Mouse (Mus musculus): ENCODE measurements around the gene Exoc1. TPM values are rescaled to one million over a fixed set of nuclear protein-coding genes. Genes with fewer than 3 reads are reported as not detected.

Gene Exoc1
- 10 to 100 TPM; 48.8 to 59.2 (median 57.1) TPM for total RNA-seq (2022)

GRCm38 (mm10) chr5:76529040-76529703, at the start of gene Exoc1:
Gene Exoc1 (plus strand): TSS chr5:76529311.
- DNase-seq (ENCODE audit: low spot score in 2 of 2) = peak; percentile 82 to 93

DNA sequence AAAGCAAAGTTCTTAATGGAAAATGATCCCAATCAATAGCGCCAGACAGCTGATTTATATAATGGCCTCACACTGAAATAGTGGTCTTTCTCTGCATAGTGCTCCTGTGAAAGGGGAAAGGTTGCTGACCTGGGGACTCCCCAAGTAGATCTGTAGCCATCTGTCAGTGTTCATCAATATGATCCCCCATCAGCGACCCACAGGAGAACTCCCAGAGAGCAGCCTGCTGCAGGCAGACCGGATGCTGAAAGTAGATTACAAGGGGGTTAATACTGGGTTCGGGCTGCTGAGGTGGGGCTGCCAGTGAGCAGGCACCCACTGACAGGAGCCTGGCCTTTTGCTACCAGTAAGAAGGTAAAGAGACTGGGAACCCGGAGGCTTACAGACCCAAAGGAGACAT, 45.3 kb upstream of the Exoc1 start, which contains the start of gene Gm7271:
Gene Gm7271 (plus strand): TSS at position 230 of the 400 bp plus-strand sequence.
- DNase-seq (ENCODE audit: low spot score in 2 of 2) = no peak

DNA sequence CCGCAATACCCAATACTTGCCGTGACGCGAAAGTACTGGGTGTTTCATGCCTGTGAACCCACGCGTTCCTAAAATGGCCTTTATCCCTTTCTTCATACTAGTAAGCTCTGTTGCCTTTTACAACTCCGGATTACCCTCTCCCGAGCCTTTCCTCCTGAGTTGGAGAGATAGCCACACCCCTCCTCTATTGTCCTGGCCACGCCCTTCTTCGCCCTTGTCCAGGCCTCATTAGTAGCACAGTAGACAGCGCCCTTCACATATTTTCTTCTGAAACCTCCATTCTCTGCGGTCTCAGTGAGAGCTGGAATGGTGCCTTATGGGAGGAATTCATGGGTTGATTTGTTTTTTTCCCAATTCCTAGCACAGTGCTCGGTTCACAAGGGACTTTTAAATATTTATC, 34.0 kb upstream of the Exoc1 start:
- no peak for DNase-seq (ENCODE audit: low spot score in 2 of 2)

DNA sequence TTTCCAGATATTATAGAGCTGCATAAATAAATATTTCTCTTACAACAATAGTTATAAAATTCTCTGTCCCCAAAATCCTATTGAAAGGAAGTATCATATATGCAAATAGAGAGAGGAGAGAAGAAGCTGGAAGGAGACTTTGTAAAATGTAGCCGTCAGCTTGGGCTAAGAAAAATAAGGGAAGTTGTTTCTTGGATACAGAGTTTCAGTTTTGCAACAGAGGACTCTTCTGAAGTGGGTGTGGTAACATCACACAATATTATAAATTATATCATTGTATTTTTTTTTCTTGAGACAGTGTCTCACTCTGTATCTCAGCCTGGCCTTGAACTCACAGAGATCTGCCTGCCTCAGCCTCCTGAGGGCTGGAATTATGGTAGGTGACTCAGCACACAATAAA, 6.7 kb upstream of the Exoc1 start:
- DNase-seq (ENCODE audit: low spot score in 2 of 2) = no peak

GRCm38 (mm10) chr5:76524623-76525022, 4.5 kb upstream of the Exoc1 start:
- no peak for DNase-seq (ENCODE audit: low spot score in 2 of 2)

GRCm38 (mm10) chr5:76525066-76525465, 4.0 kb upstream of the Exoc1 start:
- DNase-seq (ENCODE audit: low spot score in 2 of 2) = no peak

DNA sequence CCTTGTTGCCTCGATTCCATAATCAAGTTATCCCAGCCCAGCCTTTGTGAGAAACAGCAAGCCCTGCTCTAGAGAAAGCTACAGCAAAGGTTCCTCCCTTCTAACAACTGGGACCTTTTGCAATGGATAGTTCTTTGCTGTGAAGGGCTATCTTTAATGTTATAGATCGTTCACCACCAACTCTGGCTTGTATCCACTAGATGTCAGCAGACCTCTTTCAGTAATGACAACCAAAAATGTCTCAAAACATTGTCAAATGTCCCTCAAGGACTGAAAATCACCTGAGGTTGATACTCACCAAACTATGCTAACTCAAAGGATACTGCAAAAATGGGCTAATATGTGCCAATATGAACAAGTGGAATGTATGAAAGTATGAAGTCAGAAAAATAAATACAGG, 3.3 kb upstream of the Exoc1 start:
- no peak for DNase-seq (ENCODE audit: low spot score in 2 of 2)

- no peak for DNase-seq (ENCODE audit: low spot score in 2 of 2)
Measured at GRCm38 (mm10) chr5:76529704-76530066, 574 bp downstream of the Exoc1 start.

GRCm38 (mm10) chr5:76533186-76533585, 4.1 kb downstream of the Exoc1 start:
- DNase-seq (ENCODE audit: low spot score in 2 of 2) = no peak

GRCm38 (mm10) chr5:76536231-76536630, 7.1 kb downstream of the Exoc1 start:
- DNase-seq (ENCODE audit: low spot score in 2 of 2) = no peak

DNA sequence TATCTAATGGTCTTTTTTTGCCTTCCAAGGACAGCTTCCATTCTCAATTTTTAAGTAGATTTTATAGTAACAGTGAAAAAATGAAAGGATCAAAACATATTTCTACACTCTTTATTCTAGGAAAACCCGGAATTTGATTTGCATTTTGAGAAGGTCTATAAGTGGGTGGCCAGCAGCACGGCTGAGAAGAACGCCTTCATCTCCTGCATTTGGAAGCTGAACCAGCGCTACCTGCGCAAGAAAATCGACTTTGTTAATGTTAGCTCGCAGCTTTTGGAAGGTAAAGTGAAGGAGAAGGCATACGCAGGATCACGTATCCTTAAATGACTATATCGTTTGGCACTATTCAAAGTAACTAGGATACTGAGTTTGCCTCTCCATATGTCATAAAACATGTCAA, 8.5 kb downstream of the Exoc1 start:
- DNase-seq (ENCODE audit: low spot score in 2 of 2) = peak in 1 of 2 experiments; percentile 29

DNA sequence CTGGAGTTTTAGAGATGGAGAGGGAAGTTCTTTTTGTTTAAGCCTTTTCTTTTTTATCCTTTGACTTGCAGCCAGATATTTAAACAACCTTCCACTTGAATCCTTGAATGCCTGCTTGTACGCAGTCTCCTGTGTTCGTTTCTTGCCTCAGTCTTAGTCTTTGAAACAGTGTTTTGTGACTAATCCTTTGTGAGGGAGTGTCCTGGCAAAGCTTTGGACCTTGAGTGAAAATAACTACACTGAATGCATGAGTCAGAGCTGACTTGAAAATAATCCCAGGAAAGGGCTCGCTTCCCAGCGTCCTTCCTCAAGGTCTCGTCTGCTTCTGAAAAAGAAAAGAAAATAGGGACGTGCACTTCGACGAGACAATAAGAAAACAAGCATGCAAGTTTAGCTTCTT, 11.1 kb downstream of the Exoc1 start:
- peak in 1 of 2 experiments; percentile 69 for DNase-seq (ENCODE audit: low spot score in 2 of 2)

- no peak for DNase-seq (ENCODE audit: low spot score in 2 of 2)
Measured at GRCm38 (mm10) chr5:76540842-76541241, 11.7 kb downstream of the Exoc1 start.

- DNase-seq (ENCODE audit: low spot score in 2 of 2) = no peak
Measured at GRCm38 (mm10) chr5:76543200-76543599, 14.1 kb downstream of the Exoc1 start.

GRCm38 (mm10) chr5:76550426-76550825, 21.3 kb downstream of the Exoc1 start:
- DNase-seq (ENCODE audit: low spot score in 2 of 2) = no peak

- DNase-seq (ENCODE audit: low spot score in 2 of 2) = no peak
Measured at GRCm38 (mm10) chr5:76565321-76565720, 36.2 kb downstream of the Exoc1 start.

GRCm38 (mm10) chr5:76574251-76574650, 45.1 kb downstream of the Exoc1 start:
- no peak for DNase-seq (ENCODE audit: low spot score in 2 of 2)

- DNase-seq (ENCODE audit: low spot score in 2 of 2) = no peak
Measured at GRCm38 (mm10) chr5:76577026-76577425, 47.9 kb downstream of the Exoc1 start.

DNA sequence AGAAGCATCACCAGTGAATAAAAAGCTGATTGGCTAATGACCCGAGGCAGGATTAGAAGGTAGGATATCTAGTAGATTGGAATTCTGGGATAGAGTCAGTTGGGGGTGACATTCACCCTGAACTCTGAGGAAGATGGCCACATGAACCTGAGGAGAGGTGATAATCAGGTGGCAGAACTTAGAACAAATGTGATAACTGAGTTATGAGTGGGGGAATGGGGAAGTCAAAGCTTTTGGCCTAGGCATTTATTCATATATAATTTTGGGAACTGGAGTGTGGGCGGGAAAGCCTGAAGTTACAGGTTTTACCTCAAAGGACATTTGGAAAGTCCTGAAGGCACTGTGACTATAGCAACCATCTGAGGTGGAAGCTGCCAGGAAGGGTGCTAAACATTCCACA, 56.3 kb downstream of the Exoc1 start:
- DNase-seq (ENCODE audit: low spot score in 2 of 2) = no peak

DNA sequence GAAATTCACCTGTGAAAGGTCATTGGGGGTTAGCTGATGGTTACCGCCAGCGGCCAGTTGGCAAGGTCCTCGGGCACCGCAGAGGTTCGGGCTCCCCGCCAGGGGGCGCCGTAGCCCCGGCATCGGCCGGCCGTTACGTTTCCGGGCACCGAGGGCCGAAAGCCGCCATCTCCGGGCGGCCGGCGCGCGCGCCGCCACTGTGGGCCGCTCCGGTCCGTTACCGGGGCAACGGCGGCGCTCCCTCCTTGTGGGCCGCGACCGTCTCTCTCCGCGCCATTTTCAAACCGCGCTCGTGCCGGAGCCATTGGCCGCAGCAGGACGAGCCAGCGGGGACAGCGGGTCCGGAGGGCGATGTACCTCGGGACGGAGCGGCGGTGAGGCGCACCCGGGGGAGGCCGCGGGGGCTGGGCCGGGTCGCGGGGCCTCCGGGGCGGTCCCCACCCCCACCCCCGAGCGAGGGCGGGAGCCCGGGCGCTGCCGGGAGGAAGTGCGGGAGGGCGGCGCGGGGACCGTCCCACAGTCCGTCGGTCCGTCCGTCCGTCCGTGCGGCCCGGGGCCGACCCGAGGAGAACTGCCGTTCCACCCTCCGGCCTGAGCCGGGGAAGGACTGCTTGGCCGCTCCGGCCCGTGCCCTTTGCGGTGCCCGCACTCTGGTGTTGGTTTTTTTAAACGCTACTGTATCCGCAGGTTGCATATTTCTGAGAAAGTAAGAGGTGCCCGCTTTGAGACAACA, 59.6 kb downstream of the Exoc1 start, which contains the start of gene Cep135:
Gene Cep135 (plus strand): TSS at position 148 of the 733 bp plus-strand sequence.
- DNase-seq (ENCODE audit: low spot score in 2 of 2) = peak; percentile 62 to 81

GRCm38 (mm10) chr5:76589311-76589710, 60.2 kb downstream of the Exoc1 start:
- peak in 1 of 2 experiments; percentile 5 for DNase-seq (ENCODE audit: low spot score in 2 of 2)

- DNase-seq (ENCODE audit: low spot score in 2 of 2) = no peak
Measured at GRCm38 (mm10) chr5:76590009-76590408, 60.9 kb downstream of the Exoc1 start.

GRCm38 (mm10) chr5:76591885-76592284, 62.8 kb downstream of the Exoc1 start:
- no peak for DNase-seq (ENCODE audit: low spot score in 2 of 2)
